Mouse (Mus musculus) megakaryocyte-erythroid progenitor cell, adult 5-6 weeks (primary cell): ENCODE measurements at regions not wholly inside any gene's neighbourhood (a gene's known extent, or its start where the extent isn't known, plus 50 kb on each side); places are given as distances from the start of the nearest gene placed in this dataset.
A peak's percentile ranks its signal among the peaks of the same experiment; 100 is the strongest.

ENCODE experiments used
- ATAC-seq: replicated peaks from 2 replicates; pipeline ENCODE4 v1.8.0; 2016; ENCODE audit warnings: mild to moderate bottlenecking, inconsistent platforms; ENCODE audit not compliant: severe bottlenecking, poor library complexity, low FRiP score, low TSS enrichment

GRCm38 (mm10) chr4:137164933-137165332, 112.4 kb upstream of the Wnt4 start:
- ATAC-seq: no peak

- ATAC-seq: peak; percentile 89
Observed at GRCm38 (mm10) chr4:137164429-137164828, 112.9 kb upstream of the Wnt4 start.

- ATAC-seq: no peak
Observed at GRCm38 (mm10) chr4:137163962-137164361, 113.3 kb upstream of the Wnt4 start.

- ATAC-seq: no peak
Observed at GRCm38 (mm10) chr4:137160526-137160925, 111.9 kb upstream of the Zbtb40 start.

GRCm38 (mm10) chr4:137158201-137158600, 109.6 kb upstream of the Zbtb40 start:
- no peak for ATAC-seq

- ATAC-seq: no peak
Observed at GRCm38 (mm10) chr4:137156441-137157105, 108.0 kb upstream of the Zbtb40 start.

GRCm38 (mm10) chr4:137148756-137149155, 100.2 kb upstream of the Zbtb40 start:
- ATAC-seq: no peak

GRCm38 (mm10) chr4:137147795-137148194, 99.2 kb upstream of the Zbtb40 start:
- no peak for ATAC-seq

GRCm38 (mm10) chr4:137146326-137146725, 97.7 kb upstream of the Zbtb40 start:
- ATAC-seq: no peak

GRCm38 (mm10) chr4:137142316-137142715, 93.7 kb upstream of the Zbtb40 start:
- ATAC-seq: no peak

GRCm38 (mm10) chr4:137139051-137139705, 90.6 kb upstream of the Zbtb40 start:
- no peak for ATAC-seq

- ATAC-seq: no peak
Observed at GRCm38 (mm10) chr4:137138127-137138526, 89.5 kb upstream of the Zbtb40 start.

- no peak for ATAC-seq
Observed at GRCm38 (mm10) chr4:137136313-137136712, 87.7 kb upstream of the Zbtb40 start.

- ATAC-seq: no peak
Observed at GRCm38 (mm10) chr4:137135792-137136191, 87.2 kb upstream of the Zbtb40 start.

GRCm38 (mm10) chr4:137134553-137134952, 86.0 kb upstream of the Zbtb40 start:
- ATAC-seq: no peak

- no peak for ATAC-seq
Observed at GRCm38 (mm10) chr4:137133789-137134188, 85.2 kb upstream of the Zbtb40 start.

GRCm38 (mm10) chr4:137130619-137131212, 82.1 kb upstream of the Zbtb40 start:
- no peak for ATAC-seq

- ATAC-seq: no peak
Observed at GRCm38 (mm10) chr4:137128152-137128551, 79.6 kb upstream of the Zbtb40 start.

GRCm38 (mm10) chr4:137121684-137122083, 73.1 kb upstream of the Zbtb40 start:
- ATAC-seq: no peak

GRCm38 (mm10) chr4:137120597-137120996, 72.0 kb upstream of the Zbtb40 start:
- no peak for ATAC-seq

GRCm38 (mm10) chr4:137118332-137118715, 69.7 kb upstream of the Zbtb40 start:
- ATAC-seq: no peak
